Mouse (Mus musculus): Measurements from ENCODE around the gene Chil1.

The Chil1 gene

GRCm38 (mm10) chr1:134231270-134231669 is 49.3 kb downstream of the Chil1 start:
- peak; percentile 81 for DNase-seq (ENCODE audit: low read depth, low spot score)

- no peak for DNase-seq (ENCODE audit: low read depth, low spot score)
Observed at GRCm38 (mm10) chr1:134231681-134232080, 49.7 kb downstream of the Chil1 start.

- no peak for DNase-seq (ENCODE audit: low read depth, low spot score)
Observed at GRCm38 (mm10) chr1:134232326-134232725, 50.4 kb downstream of the Chil1 start.

GRCm38 (mm10) chr1:134232778-134233531 is 51.0 kb downstream of the Chil1 start:
- peak; percentile 86 for DNase-seq (ENCODE audit: low read depth, low spot score)

GRCm38 (mm10) chr1:134233681-134234454 is 51.9 kb downstream of the Chil1 start:
- peak; percentile 69 for DNase-seq (ENCODE audit: low read depth, low spot score)

GRCm38 (mm10) chr1:134234455-134235390 is 52.7 kb downstream of the Chil1 start:
- DNase-seq (ENCODE audit: low read depth, low spot score): peak; percentile 93

- peak; percentile 77 for DNase-seq (ENCODE audit: low read depth, low spot score)
Observed at GRCm38 (mm10) chr1:134235391-134235921, 53.5 kb downstream of the Chil1 start, which contains the start of gene Adora1. Adora1 (minus strand) TSS chr1:134235431.

- DNase-seq (ENCODE audit: low read depth, low spot score): no peak
Observed at GRCm38 (mm10) chr1:134236142-134236541, 54.2 kb downstream of the Chil1 start.

GRCm38 (mm10) chr1:134237438-134237837 is 55.5 kb downstream of the Chil1 start:
- DNase-seq (ENCODE audit: low read depth, low spot score): no peak

All from brain, adult 2 months (tissue).